Mouse (Mus musculus): Measurements from ENCODE around the gene Cx3cl1.

Cx3cl1 gene

DNA sequence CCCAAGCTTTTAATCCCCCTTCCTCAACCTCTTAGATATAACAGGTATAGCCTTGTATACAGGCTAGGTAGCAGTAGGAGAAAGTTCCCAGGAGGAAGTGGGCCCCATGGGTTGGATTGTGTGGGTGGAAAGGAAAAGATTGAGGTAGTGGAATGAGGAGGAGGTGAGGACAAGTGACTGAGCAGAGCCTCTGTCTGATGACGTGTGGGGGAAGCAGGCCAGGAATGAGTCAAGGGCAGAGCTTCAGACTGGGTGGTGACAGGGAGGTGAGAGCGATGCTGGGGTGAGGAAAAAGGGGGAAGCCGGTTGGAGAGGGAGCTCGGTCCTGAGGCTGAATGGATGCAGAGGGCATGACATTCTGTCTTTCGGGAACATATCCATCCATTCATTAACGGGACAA is 31.7 kb downstream of the Cx3cl1 start:
- no peak for DNase-seq

DNA sequence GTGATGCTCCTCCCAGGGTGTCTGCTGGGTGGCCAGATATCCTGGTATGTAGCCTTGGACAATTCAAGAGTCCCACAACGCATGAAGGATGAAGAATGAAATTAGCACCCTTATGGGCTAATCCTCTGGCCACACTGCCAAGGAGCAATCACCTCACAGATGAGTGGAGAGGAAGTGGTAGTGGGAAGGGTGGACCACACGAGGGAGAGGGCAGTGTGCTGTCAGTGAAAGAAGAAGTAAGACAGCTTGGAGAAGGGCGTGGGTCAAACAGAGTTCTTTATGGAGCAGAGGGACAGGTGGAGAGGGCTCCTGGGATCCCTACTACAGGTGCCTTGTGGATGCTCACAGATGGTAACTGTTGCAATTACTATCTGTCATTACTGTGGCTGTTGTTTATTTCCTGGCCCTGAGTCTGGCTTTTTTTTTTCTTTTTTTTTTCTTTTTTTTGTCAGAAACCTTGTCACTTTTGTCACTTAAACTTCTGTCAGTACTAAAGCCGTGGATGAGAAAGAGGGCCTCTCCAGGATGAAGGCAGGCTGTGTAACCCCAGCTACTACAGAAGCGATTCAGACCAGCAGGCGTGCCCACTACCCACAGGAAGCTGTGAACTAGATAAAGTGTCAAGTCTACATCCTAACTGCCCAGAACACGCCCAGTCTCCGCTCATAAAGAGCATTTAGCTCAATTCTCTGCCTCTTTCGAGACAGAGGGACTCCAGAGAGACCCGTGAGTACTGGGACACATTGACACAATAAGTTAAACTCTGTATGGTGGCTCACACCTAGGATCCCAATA is 32.9 kb downstream of the Cx3cl1 start:
- DNase-seq, result no peak

DNA sequence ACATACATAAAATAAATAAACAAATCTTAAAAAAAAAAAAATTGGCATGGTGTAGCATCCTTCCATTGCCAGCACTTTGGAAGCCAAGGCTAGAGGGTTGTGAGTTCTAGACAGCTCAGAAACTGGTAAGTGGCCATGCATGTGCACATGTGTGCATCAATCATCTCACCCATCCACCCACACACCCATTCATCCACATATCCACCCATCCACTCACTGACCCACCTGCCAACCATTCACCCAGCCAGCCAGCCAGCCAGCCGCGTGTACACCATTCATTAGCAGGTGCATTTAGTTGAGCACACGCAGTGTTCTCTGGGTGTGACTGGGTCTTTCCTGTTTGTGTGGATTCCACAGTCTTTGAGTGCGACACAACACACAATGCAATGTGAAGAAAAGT is 34.0 kb downstream of the Cx3cl1 start:
- no peak for DNase-seq

DNA sequence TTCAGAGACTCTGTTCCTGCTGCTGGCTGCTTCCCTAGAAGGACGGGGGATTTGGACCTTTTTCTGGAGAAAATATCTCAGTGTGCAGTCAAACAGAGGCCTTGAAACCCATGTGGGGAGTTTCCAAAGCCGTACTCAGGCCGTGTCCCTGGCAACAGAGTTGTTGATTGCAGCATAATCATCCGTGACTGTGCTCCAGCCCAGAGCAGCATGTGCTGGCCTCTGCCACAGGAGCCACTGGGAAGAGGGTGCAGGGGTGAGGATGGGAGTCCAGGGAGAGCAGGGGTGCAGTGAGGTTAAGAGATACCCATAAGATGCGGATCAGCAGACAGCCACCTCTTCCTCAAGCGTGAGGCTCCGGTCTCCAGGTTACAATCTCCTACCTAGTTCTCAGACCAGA is 35.7 kb downstream of the Cx3cl1 start:
- peak; percentile 41 for DNase-seq

GRCm38 (mm10) chr8:94808372-94808771 is 36.6 kb downstream of the Cx3cl1 start:
- no peak for DNase-seq

- no peak for DNase-seq
Observed at GRCm38 (mm10) chr8:94810153-94810552, 38.3 kb downstream of the Cx3cl1 start, which contains the start of gene Ccl17. Ccl17 (plus strand) TSS chr8:94810453.

- DNase-seq, result no peak
Observed at GRCm38 (mm10) chr8:94810855-94811254, 39.0 kb downstream of the Cx3cl1 start.

- DNase-seq, result no peak
Observed at GRCm38 (mm10) chr8:94811654-94812053, 39.8 kb downstream of the Cx3cl1 start.

GRCm38 (mm10) chr8:94812645-94813098 is 40.9 kb downstream of the Cx3cl1 start:
- peak; percentile 95 for DNase-seq

DNA sequence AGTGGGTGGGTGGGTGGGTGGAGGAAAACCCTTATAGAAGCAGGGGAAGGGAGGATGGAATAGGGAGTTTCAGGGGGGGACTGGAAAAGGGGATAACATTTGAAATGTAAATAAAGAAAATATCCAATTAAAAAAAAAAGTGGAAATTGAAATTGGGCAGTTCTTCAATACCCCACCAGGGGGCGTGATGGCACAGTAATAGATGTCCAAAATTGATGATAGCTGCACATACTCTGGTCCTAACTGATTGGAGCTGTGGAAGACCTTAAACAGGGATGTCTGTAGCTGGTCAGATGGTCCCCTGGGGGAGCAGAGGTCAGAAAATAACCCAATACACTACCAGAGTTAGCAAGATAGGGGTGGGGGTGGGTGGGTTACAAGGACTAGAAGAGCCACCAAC is 42.7 kb downstream of the Cx3cl1 start:
- peak; percentile 53 for DNase-seq

DNA sequence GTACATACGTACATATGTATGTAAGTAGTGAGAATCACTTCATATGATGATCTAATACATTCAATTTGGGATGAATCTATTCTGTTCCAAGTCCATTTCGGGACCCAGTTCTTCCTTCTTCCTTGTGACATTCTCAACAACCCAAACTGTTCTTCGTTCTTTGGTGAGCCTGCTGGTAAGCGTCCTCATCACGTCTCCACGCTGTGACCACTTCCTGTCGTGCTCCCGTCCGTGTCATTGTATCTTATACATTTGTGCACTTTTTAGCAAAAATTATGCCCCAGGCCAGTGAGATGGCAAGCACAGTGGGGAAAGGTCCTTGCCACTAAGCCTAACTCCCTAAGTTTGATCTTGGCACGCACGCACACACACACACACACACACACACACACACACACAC is 46.1 kb downstream of the Cx3cl1 start:
- DNase-seq, result no peak

GRCm38 (mm10) chr8:94819671-94820179 is 47.9 kb downstream of the Cx3cl1 start:
- DNase-seq, result no peak

DNA sequence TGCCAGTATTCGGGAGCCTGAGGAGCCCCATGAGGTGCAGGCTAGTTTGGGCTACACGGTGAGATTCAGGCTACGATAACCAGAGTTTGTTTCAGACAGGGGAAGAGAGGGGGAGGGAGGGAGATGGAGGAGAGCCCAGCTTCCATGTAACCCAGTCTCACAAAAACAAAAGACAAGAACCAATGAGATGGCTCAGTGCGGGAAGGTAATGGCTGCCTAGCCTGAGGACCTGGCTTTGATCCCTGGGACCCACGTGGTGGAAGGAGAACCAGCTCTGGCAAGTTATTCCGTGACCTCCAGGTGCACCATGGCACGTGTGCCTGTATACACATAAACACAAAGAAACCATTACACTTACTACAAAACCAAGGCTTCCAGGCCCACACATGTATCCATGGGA is 48.7 kb downstream of the Cx3cl1 start:
- peak; percentile 71 for DNase-seq

DNA sequence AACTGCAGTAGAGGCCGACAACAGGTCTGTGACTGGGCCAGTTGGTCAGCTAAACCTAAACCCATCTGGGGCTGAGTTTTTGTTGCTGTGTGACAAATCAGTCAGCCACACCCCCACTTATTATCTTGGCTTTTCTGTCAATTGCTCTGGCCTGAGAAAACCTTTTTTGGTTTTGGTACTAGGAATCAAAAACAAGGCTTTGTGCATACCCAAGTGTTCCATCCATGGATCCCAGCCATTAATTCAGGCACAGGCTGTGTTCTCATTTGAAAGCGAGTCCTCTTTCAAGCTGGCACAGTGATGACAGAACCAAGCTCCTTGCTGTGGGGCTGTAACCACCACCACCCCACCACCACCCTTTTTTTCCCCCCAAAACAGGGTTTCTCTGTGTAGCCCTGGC is 49.6 kb downstream of the Cx3cl1 start:
- no peak for DNase-seq

DNA sequence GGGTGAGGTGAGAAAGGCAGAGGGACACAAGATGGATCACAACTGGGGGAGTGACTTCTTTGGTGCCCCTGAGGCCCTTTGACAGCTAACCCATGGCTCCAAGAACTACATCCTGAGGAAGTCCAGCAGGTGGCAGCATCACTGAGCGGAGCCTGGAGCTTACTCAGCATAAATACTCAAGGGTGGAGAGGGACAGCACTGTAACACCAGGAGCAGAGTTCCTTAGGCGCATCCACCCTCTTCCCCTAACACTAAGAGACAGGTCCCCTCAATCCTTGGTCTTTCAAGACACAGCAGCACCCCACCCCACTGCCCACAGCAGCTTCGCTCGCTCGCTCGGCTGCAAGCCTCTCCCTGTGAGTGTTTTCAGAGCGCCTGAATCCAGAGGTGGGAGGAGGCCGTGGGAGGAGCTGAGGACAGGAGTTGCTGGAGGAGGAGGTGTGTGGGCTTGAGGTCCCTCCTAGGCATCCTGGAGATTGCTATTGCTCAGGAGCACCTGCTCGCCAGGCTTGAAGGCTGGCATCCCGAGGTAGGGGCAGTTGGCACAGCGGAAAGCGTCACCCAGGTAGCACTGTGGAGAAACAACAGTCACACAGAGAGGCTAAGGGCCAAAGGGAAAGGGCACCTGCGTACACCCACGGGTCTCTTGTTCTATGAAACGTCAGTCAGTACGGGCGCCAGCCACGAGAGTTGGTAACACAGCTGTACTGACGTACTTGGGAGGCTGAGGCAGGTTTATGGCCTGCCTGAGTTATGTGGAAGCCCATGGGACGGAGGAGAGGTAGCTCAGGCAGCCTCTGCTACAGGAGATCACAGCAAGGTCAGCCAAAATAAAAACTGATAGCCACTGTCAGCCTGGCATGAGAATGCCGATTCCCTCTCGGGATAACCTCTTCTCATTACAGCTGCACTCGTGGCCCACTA is 51.1 kb downstream of the Cx3cl1 start:
- DNase-seq, result peak; percentile 78

DNA sequence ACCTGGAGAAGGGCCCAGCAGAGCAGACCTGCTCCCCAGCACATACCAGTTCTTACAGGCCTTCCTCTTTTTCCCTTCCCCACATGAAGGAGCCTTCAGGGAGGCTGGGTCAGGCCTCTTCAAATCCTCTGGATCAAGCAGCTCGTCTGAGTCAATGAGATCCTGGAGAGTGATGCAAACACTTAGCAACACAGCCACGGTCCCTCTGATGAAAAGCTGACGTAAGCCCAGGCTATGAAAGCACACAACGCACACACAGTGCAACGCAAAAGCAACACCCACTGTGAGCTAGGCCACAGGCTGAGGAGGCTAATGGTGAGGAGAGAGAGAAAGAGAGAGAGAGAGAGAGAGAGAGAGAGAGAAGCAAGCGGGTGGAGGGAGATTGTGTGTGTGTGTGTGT is 53.4 kb downstream of the Cx3cl1 start:
- DNase-seq, result no peak

DNA sequence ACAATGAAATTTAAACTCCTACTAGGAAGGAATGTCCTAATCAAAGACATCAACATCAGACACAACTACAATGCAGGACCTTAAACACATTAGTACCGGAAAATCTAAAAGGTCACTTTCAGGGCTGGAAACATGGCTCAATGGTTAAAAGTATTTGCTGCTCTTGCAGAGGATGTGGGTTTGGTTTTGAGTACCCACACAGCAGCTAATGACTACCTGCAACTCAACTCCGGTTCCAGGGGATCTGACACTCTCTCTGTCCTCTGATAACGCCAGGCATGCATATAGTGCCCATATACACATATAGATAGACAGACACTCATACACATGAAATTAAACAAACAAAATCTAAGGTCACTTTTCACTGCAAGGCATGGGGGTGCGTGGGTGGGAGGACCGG is 54.4 kb downstream of the Cx3cl1 start:
- DNase-seq, result no peak

GRCm38 (mm10) chr8:94828284-94828683 is 56.5 kb downstream of the Cx3cl1 start:
- no peak for DNase-seq
